Mouse (Mus musculus) c-Kit-negative CD71-positive TER-119-positive erythroid progenitor cells, embryonic 14.5 days (primary cell): ENCODE data around the gene Olfml3.

Experiments
- DNase-seq: peaks from one replicate; pipeline ENCODE4 v3.0.0-alpha.2; 2013; ENCODE audit warnings: low read depth, low spot score

The Olfml3 gene

DNA sequence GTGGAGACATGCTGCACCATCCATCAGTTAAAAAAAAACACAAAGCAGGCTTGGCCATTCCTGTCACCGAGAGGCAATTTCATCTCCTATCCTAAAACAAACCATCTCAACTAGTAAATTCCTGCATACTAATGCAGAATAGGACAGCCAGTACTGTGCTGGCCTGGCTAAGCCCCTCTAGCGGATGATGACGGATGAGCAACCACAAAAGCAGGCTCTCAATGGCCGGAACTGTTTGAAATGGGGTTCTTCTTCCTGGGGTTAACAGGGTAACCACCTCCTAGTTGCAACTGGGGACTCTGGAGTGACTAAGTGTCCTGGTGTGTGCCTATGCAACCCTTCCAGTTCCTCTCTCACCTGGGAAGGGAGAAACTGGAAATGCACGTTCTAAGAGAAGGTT is 2.5 kb upstream of the Olfml3 start:
- DNase-seq, result no peak

DNA sequence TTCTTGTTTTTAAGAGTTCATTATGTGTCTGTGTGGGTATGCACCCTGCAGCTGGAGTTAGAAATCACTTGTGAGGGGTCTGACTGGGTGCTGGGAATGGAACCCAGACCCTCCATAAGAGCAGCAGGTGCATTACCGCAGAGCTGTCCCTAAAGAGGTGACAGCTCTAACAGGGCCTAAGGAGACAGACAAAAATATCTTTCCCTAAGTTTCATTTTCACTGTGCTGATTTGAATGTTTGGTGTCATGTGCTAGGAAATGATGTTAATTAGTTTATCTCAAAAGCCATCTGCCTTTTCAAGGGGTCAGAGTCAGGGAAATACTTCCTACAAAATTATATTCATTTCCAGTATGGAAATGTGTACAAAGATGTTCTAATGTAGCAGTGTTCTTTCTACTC is 1.5 kb upstream of the Olfml3 start, which contains the start of gene Gm10964:
TSS of gene Gm10964 (plus strand) at position 38 of the 400 bp plus-strand sequence.
- no peak for DNase-seq

DNA sequence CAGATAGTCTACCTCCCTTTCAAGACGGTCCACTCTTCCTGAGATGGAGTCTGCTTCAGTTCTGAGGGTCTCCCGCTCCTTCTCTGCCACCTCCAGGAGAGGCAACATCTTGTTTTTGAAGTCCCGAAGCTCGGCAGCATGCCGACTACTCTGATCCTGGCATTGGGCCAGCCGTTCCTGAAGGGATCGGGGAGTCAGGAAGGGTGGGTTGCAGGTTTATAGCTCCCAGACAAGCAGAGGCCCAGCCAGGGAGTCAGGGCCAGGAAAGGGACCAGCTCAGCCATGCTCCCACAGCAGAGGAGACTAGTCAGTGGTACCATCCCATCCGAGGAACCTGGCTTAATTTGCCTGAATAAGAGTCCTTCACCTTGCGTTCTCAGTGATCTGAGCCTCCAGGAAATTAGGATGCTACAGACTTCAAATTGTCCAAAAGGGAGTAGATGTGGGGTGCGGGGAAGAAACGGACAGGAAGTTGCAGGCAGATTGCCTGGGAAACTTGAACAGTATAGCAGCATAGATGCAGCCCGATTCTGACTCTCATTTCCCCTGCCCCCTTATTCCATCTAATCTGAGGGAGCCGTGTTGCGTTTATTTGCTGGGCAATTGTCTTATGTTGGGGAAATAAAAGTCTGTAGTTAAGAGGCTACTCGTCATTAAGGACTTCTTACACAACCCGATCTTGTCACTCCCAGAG is 593 bp downstream of the Olfml3 start:
- DNase-seq, result no peak

DNA sequence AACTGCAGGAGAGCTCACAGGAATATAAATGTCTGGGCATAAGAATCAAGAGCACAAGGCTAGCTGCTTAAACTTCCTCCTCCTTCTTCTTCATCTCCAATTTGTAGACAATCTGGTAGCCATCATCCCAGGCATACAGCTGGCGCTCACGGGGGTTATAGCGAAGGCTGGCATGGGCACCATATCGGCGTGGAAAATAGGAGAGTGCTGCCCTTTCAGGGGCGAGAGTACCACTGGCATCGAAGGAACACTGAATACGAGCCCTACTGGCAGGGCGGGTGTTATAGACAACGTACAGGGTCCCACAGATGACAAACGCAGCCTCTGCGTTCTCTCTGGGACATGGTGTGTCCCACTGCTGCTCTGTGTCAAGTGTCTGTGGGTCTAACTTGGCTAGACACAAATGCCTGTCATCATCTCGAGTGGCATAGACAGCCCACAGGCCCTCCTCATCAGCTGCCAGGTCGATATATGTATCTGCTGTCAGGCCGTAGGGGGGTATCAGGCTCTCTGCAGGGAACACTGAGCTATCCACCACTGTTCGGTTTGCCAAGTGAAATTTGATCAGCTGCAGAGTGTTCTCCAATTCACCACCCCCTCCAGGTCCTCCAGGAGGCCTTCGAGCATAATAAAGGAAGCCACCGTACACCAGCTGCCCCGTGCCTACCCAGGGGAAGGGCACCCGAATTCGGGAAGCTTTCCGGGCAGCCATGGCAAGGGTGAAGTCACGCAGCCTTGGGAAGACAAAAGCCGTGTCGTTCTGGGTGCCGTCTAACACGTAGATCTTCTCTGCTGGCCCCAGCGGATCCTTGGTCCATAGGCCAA is 1.8 kb downstream of the Olfml3 start:
- DNase-seq, result no peak

DNA sequence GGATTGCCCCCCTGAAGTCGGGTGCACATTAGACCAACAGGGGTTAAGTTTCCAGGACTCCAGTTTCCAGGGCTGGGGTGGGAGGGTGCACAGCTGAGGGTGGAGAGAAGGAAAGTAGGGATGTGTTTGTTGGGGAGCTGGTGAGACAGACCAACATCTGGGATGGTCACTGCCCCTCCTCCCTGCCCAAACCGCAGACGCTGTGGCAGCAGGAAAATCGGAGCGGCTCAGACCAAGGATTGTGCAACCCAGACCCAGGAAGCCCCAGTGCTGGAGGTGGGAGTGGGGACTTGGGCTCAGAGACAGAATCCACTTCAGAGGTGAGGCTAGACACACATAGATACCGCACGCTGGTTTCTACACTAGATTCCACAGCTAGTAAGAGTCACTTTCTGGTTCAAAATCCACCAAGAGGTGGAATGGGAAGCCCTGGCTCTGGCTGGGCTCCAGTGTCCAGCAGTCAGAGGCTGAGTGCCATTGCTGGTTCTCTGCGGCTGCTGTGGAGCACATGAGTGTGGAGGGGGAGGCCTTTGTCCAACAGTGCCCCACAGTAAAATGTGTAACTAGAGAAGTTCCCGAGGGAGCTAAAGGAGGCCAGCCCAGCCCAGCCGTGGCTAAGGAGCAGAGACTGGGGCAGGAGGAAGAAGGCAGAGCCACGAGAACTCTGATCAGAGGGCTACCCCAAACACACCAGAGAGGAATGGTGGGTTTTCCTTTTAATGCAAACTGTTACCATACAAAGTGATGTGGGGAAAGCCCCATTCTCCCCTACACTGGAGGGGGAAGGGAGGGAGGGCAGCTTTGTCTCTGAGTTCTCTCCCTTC is 2.9 kb downstream of the Olfml3 start:
- no peak for DNase-seq

DNA sequence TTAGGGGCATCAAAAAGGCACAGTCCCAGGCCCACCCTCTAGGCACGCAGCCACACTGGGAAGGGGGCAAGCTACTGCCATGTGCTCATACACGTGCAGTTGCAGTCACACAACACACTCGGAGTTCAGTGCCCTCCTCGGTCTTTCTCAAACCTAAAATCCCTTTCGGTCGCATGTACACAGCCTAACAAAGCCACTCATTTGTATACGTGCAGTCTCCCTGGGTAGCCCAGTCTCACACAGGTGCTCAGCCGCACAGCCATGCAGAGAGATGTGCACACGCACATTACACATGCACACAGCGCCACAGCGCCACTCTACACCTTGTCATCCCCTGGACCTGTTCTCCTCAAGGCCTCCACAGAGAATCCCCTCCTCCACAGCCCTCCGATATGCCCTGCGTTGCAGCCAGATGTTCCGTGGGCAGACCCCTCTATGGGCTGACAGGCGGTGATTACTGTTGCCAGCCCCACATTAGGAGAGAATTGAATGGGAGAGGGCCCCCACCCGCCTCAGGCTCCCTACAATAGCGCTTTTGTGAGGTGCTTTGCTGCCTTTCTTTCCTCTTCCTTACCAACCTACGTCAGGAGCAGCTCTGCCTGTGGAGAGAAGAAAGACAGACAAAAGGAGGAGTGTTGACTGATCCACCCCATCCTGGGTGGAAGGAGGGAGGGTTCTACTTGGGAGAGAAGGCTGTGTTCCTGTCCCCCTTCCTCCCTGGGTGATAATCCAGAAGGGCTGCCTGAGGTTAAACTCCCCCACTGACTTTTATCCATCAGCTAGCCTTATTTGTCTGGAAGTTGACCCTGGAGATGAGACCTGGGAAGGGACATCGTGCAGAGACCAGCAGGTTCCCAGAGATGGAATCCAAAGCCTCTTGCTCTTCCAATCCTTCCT is 3.8 kb downstream of the Olfml3 start:
- no peak for DNase-seq

DNA sequence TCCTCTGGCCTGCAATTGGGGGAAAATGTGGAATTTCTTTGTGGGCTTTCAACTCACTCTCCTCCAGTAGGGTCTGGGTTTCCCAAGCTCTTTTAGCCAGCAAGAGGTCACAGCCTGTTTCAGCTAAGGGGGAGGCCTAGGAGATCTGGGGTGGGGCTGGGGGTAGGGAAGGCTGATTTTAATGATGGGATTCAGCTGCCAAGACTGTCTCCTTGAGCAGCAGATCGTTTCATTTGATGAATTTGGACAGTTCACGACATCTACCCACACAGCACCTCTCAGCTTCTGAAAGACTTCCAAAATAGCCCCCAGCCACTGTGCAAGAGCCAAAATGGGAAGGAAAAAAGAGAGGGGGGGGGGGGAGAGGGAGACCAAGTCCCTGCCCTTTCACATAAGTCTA is 4.6 kb downstream of the Olfml3 start:
- DNase-seq, result no peak

DNA sequence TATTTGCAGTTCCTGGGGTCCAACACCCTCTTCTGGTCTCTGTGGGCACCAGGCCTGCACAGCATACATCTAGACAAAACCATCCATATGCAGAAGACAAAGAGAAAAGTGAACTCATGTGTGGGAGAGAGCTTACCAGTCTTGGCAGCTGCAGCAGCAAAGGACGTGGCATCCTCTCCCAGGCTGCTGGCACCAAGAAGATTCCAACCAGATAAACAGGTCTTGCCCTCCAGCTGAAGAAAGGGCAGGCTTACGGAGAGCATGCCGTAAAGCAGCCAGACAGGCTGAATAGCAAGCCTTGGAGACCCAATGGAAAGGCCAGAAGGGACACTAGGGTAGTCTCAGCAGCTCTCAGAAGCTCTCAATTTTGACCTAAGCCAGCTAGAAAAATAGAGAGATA is 5.7 kb downstream of the Olfml3 start:
- DNase-seq, result no peak

DNA sequence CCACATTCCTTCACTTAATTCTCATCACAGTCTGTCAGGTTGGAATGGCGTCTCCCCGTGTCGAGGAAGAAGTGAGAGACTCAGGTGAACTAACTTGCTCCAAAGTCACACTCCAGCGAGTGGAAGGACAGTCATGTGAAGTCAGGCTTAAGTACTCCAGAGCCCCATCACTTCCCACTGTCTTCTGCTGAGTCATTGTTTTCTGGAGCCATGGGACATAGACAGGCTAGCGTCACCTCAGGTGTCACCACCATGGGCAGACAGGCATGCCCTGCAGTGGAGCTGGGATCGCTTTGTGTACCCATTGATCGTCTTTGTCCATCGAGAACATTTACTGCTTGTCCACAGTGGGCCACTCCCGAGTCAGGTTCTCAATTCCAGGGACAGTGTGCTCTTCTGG is 8.0 kb downstream of the Olfml3 start:
- DNase-seq, result no peak

DNA sequence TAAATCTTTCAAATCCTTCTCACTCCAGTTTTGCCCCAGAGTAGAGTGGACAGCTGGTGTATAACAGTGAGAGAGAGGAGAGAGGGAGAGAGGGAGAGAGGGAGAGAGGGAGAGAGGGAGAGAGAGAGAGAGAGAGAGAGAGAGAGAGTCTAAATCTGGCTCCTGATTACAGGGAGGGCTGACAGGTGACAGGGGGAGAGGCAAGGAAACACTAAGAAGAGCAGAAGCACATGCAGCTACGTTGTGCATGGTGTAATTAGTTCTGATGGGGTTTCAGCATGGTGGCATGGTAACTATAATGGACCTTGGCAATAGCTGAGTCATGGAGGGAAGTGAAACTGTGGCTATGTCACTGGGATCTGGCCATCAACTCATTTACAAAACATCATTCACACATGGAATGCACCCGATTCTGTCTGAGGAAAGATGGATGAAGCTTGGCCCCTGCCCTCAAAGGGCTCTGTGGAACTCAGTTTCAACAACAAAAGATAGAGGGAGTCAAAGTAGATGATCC is 9.9 kb downstream of the Olfml3 start:
- DNase-seq, result no peak

DNA sequence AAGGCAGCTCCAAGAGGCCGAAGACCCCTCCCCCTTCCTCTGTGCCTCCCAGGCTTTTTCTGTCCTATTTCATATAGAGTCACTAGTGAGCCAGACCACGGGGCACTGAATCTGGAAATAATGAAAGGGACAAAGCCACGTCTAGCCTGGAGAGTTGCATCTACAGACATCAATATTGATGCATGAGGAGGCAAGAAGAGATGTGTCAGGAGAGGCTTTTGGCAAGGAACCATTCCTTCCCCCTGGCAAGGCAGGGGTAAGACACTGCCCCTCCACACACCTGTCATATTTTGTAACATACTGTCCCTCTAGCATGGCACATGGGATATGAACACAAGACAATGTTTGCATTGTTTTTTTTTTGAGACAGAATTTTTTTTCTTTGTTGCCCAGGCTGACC is 11.2 kb downstream of the Olfml3 start:
- no peak for DNase-seq

DNA sequence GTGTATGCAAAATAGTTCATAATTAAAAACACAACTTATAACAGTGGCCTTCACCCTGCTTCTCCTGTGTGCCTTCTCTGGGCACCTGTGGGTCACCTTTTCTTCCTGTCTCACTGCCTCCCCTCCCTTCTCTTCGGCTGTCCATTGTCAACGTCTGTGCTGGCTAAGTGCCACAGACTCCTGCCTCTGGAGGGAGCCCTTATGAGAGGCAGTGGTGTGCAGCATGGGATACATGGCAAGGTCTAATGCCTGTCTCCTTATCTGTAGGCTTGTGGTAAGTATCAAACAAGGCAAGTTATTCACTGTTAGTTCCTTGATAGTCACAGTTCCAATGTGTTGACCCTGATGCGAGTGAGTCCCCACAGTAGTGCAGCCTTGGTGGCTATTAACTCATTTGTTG is 13.7 kb downstream of the Olfml3 start:
- DNase-seq, result no peak

DNA sequence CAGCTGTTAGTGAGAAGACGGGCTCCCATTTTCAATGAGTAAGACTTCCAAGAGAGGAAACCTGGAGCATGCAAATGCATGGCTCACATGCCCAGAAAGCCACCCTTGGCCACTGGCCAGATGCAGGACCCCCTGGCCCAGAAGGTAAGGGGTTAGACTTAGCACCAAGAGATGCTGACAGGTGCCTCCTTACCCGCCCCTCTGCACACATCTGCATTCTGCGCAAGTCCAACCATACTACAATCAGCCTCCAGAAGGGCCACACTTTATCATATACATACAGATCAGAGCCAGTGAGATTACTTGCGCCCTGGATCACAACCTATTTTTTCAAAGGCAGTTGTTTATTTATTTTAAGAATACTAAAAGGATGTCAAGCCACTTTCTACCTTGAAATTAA is 19.1 kb downstream of the Olfml3 start:
- no peak for DNase-seq

DNA sequence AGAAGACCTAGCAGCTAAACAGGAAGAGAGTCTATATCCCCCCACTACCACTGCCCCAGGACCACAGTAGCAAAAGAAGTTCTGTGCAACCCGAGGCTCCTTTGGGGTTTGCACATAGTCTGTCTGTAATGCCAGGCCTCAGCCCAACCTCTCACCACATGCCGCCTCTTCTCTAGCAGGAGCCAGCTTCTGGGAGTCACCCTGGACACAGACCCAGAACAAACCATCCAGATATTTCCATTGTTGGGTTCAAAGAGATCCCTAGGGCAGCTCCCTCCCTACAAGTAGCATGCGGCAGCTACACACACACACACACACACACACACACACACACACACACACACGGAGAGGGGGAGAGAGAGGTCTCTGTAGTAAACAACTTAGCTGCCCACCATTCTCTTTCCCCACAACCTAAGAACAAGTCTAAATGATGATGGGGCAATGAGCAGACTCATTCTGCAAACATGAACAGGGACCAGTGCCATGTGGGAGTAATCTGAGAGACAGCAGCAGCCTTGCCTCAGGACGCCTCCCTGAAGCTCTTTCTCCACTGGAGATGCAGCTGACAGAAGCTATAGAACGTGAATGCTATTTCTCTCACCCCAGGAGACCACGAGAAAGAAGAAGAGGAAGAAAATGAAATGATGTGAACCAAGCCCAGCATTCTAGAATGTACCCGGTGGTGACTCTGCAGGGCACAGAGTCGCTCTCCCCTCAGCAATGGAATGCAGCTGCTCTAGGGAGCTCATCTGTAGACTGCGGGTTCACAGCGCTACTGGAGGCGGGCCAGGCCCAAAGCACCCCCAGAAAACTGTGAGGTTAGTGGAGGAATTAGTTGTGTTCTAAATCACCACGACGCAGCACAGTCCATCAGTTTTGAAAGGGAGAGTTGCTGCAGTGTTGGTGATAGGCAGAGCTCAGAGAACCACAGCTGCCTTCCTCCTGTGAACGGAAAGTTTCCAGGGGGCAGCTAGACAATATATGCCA is 20.7 kb downstream of the Olfml3 start:
- no peak for DNase-seq

DNA sequence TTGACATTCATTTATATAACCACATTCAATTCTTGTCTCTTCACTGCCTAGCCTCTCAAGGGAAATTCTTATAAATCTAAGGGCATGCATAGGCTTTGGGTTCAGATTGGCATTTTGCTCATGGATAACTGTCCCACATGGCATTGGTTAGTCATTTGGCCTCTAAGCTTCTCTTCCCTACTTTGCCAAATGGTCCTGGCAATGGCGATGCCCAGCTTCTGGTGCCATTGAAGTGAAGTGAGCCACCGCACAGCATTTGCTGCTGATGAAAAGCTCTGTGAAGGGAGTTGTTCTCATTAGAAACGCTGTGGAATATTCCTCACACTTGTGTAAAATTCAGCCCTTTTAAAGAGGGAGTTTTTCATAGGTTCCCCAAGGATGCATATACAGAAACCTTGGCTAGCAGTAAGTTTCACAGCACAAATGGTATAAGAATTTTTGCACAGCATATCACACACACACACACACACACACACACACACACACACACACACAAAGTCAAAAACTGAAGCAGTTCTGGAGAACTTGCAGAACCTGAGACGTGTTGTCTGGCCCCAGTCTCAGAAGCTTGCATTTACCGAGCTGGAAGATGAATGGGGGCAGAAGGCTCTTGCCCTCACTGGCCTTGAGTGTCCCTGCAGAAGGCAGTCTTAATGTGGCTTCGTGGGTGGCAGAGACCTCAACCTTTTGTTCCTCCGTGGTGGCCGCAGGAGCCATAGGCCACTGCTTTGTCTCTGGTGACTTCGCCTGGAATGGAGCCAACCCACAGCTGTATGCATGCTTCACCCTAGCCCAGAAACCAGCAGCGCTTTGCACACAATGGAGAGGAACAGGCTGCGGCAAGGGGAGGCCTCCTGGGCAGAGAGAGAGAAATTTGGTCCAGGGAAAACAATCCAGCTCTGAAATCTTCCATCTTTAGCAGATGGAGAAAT is 21.8 kb downstream of the Olfml3 start:
- no peak for DNase-seq

DNA sequence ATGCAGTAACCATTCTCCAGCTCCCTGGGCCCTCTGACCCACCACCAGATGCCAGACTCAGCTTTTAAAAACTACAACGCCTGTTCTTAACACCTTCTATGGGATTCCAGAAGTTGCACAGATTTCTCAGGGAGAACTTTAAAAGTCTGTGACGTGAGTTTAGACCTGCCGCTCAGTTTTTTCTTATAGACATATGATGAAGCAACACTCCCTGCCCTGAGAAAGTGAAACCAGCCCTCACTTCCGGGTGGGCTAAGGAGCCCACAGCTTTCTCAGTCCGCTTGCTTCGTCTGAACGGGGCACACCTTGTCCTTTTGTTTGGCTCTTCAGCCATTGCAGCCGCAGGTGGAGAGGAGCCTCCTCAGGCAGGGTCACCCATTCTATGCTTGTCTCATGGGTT is 22.9 kb downstream of the Olfml3 start:
- no peak for DNase-seq

DNA sequence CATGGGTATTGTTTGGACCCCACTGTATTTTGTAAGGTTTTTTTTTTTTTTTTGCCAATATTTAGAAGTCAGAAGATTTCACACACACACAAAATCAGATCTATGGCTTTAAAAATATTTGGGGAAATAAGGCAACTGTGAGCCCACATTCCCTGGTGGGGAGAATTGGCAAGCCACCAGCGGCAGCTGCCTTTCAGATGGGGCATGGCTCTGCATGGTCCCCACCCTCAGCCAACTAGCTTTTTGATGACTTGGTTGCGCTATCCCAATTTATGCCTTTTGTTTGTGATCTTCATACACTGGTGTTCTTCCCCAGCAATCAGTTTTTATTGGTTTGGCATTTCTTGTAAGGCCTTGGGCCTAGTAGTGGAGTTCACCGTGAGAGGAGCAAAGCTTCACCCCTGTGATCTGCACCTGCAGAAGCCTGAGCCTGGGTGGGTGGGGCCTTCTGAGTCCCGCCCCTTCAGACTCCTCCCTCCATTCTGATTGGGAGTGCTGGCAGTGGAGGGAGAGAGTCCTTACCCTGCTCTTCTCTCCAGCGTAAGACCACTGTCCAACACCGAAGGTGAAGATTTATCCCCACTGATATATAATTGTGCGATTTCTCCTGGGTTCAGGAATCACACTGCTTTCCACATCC is 23.4 kb downstream of the Olfml3 start:
- DNase-seq, result no peak

DNA sequence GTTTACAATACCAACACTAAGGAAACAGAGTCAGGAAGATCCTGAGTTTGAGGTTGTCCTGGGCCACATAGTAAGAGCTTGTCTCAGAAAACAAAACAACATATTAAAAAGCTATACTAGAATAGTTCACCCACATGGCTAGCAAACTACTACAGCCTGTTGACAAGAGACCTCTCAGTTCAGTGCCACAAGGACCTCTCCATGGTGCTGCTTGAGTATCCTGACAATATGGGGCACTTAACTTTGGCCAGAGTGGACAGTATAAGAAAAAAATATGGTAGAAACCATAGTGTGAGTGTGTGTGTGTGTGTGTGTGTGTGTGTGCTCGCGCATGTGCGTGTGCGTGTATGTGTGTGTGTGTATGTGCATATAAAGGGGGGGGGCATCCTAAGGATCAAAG is 25.6 kb downstream of the Olfml3 start:
- DNase-seq, result no peak
